Mouse (Mus musculus) adrenal gland (tissue): ENCODE results near the gene Shld2.

Experiments used
- intact Hi-C: fragments of 180-260 bp; cut with DNase I; formaldehyde crosslinking; loops from one replicate; pipeline ENCODE4 v1.15.1; 2025

Shld2 gene

DNA sequence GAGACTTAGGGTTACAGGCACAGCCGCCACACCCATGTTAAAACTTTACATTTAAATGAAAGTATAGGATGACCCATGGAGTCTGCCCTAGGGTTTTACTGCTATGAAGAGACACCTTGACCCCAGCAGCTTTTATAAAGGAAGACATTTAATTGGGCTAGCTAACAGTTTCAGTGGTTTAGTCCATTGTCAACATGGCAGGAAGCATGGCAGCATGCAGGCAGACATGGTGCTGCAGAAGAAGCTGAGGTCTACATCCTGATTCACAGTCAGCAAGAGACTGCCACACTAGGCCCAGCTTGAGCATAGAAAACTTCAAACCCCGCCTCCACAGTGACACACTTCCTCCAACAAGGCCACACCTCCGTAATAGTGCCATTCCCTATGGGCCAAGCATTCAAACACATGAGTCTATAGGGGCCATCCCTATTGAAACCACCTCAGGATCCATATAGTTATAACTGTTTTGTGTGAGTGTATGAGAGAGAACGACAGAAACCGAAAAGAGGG is 13.3 kb upstream of the Shld2 start:
- intact Hi-C loops = no loop called here

DNA sequence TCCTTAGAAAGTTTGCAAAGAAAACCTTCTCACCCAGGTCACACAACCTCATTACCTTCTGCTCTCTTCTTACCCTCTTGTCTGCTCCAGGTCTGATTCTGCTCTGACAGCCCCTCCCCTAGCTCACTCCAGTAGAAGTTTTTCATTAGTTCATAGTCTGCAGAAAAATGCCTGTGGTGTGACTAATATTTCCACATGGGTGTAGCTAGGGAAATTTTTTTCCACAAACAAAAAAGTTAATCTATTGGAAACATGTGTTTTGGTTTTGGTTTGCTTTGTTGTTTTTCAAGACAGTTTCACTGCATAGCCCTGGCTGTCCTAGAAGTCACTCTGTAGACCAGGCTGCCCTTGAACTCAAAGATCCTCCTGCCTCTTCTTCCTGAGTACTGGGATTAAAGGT is 7.8 kb upstream of the Shld2 start:
- intact Hi-C loops = no loop called here

DNA sequence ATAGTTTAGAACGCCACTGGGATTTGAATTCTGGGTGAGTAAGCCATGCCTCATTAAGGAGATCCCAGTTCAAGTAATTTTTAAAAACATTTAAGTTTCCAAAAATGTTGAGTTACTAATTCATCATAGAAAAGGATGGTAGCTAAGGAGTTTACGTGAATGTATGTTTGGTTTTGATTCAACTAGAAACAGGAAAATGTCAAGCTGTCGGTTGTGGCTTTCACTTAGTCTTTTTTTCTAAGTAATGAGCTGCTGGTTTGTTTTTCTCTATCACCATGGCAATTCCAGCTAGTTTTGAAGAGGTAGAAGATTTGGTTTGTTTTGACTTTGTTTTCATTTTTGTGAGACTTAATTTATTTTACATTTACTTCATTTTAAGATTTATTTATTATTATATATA is 7.1 kb upstream of the Shld2 start:
- intact Hi-C loops = no loop called here

DNA sequence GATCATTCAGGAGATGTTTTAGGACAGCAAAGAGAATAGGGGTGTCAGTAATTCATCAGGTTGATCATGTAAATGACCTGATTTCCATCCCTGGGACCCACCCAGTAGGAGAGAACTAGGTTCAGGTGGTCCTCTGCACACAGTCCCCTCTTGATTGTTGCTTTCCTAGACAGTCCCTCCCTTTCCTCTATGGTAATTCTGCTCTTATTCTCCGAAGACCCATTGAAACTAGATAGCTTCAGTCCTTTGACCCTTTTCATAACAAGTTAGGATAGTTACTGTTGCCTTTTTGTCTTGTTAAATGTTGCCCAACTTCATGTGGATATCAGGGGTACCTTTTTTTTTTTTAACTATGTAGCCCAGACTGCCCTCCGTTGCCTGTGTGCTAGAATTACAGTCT is 6.1 kb upstream of the Shld2 start:
- intact Hi-C loops = no loop called here

DNA sequence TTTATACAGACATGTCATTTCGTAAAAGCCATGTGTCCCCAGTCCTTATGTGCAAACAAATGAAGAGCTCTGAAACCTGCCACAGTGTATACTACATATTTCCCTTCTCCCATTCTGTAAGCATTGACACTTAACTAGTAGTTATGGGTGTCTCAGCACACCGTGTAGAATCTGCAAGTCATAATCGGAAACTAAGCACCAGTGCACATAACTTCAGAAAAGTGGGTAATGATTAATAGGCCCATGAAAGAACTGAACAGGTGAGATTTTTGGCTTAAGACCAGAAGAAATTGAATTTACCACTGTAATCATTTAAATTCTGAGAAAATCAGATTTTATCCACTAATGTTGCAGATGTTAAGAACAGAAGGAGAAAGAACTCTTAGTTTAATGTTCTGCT is 4.5 kb upstream of the Shld2 start:
- intact Hi-C loops = loop anchor here (5.0 kb wide), 1 partner anchor 37 kb away; no protein-coding TSS in a partner anchor

DNA sequence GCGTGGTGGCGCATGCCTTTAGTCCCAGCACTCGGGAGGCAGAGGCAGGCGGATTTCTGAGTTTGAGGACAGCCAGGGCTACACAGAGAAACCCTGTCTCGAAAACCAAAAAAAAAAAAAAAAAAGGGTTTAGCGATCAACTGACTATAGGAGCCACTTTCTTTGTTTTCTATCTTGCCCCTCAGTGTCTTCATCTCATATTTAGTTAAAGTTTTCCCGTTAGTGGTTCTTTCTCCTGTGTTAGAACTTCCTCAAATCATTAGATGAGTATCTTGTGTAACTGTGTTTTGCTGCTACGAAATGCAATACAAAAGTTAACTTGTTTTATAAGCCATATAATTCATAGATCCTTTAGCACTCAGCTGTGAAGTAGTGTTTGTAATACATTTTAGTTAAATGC is 4.1 kb upstream of the Shld2 start:
- intact Hi-C loops = loop anchor here (5.0 kb wide), 1 partner anchor 37 kb away; no protein-coding TSS in a partner anchor

DNA sequence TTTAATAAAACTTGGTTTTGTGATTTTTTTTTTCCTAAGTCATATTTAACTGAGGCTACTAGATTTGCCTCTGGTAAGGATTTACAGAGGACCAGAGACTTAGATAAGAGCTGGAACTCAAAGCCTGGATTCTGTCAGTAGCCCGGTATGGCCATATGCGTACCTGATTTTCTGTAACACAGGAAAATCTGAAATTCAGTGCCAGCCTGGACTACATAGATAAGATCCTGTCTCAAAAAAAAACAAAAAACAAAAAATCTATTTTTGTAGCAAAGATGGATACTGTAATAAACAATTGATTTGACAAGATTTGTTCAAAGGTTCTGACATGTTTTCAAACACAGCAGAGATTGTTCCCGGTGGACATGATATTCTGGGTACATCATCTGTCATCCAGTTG is 3.3 kb upstream of the Shld2 start:
- intact Hi-C loops = loop anchor here (5.0 kb wide), 1 partner anchor 36 kb away; no protein-coding TSS in a partner anchor

DNA sequence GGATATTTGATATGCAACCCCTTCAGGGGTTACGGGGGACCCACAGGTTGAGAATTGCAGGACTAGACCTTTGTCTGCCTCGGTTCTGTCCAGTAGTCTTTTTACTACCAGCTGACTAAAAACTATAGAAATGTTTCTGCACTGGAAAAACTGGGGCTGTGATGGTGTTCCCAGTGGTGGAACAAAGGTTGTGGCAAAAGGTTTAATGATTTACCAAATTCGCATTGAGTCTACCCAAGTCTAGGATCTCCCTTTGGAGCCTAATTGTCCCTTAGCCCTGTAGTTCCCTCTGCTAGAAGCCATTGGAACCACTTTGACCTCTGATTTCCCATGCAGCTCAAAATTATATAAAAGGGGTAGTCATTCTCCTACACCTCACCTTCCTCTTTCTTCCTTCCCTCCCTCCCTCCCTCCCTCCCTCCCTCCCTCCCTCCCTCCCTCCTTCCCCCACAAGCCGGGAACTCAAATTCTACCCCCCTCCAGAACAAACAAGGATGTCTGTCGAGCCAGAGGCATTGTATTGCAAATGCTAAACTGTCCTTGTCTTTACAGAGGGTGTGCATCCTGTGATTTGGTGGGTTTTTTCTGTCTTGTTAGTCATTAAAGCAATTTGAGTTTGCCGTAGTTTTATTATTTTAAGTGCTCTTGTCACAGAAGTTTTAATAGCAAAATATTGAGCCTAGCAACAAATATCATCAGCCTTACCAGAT is 2.2 kb upstream of the Shld2 start:
- intact Hi-C loops = loop anchor here (5.0 kb wide), 1 partner anchor 35 kb away; no protein-coding TSS in a partner anchor

DNA sequence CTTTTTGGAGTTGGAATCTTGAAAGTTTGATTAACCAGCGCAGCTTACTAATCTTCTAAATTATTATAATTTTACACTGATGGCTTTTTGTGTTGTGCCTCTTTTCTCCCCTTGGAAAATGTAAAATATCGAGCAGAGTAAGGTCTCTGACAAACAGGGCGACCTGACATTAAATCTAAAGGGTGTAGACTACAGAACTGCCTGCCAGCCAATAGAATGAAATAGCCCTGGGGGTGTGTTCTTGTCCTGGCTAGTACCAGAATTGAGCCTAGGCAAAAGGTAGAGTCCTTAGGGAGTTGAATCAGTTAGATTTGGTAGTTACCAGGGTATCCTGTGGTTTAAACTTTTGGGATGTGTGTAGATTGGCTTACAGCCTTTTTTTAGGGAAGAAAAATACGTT is 1.4 kb upstream of the Shld2 start:
- intact Hi-C loops = loop anchor here (5.0 kb wide), 1 partner anchor 34 kb away; no protein-coding TSS in a partner anchor

DNA sequence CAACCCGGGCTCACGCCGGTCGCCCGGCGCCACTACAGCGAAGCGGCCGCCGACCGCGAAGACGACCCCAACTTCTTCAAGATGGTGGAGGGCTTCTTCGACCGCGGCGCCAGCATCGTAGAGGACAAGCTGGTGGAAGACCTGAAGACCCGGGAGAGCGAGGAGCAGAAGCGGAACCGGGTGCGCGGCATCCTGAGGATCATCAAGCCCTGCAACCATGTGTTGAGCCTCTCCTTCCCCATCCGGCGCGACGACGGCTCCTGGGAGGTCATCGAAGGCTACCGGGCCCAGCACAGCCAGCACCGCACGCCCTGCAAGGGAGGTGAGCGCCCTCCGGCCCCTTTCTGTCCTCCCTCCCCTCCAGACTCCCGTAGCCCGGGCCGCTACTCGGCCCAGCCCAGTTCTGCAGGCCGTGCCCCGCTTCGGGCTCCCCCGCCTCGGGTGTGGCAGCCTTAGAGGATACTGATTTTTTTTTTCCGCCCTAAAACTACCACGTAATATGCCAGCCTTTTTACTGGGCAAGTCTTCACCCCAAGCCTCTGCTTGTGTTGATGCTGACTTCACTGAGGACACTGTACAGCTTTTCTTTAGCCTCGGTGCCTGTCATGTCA is 833 bp upstream of the Shld2 start:
- intact Hi-C loops = loop anchor here (5.0 kb wide), 1 partner anchor 34 kb away; no protein-coding TSS in a partner anchor

DNA sequence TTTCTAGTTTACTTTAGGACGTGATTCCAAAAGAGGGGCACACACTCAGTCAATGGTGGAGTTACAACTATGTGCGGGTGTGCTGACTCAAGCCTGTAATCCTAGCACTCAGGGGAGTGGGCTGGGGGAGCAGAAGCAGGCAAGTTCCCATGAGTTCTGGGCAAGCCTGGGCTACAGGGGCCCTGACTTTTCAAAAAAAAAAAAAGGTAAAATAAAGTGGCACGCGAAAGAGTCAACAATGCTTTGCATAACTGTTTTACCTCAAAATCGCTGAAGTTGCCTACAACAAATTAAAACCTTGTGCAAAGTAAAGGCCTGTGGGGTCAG is 423 bp downstream of the Shld2 start:
- intact Hi-C loops = loop anchor here (5.0 kb wide), 1 partner anchor 33 kb away; no protein-coding TSS in a partner anchor

DNA sequence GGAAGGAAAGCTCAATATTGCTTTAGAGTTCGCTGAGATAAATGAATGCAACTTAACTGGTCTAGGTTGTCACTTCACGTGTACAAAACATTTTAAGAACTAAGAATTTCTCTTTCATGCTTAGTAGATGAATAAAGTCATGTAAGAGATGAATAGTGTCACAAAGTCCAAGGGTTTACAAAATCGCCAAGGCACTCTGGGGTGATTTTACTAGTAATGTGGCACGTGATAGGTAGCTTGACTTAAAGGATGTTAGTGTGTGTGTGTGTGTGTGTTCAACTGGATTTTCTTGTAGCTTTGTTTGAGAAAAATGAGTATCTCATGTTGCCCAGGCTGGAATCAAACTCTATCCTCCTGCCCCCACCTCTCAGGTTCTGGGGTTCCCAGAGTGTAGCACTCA is 1.0 kb downstream of the Shld2 start:
- intact Hi-C loops = no loop called here

DNA sequence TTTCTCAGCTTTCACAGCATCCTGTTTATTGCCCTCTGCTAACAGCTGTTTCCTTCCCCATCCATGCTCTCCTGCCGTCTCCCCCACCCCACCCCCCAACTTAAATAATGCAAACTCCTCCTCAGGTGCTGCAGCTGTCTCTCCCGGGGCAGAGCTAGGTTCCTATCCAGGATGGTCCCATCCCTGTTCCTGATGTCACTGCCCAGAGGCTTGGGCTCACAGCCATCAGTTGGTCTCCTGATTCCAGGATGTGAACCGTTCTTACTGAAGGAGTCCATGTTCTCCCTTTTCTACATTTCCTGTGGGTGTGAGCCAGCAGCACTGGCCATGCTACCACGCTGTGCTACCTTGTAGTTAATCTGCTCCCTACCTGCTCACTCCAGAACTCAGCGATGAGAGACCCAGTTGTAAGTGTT is 7.0 kb downstream of the Shld2 start:
- intact Hi-C loops = no loop called here

DNA sequence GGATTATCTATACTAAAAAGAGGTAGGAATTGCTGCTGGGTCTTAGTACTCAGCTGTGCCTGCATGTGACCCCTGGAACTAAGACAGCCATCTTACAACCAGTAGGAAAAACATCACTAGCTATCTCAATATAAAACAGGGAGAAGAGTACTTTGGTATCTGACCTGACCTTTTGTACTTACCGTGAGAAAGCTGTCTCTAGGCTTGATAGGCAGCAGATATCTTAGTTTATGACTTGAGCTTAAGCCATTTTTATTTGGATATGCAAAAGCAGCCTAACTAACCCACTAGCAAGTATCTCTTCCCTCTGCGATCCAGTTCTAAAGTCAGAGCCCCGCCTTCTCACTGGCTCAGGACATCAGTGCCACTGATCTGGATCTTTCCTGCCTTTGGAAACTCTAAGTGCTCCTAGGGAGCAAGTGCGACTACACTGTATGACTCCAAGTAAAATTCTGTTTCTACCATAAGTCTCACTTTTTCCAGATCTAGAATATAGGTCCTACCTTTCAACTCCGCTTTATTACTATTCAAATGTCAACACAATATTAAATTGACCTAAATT is 7.5 kb downstream of the Shld2 start:
- intact Hi-C loops = no loop called here

DNA sequence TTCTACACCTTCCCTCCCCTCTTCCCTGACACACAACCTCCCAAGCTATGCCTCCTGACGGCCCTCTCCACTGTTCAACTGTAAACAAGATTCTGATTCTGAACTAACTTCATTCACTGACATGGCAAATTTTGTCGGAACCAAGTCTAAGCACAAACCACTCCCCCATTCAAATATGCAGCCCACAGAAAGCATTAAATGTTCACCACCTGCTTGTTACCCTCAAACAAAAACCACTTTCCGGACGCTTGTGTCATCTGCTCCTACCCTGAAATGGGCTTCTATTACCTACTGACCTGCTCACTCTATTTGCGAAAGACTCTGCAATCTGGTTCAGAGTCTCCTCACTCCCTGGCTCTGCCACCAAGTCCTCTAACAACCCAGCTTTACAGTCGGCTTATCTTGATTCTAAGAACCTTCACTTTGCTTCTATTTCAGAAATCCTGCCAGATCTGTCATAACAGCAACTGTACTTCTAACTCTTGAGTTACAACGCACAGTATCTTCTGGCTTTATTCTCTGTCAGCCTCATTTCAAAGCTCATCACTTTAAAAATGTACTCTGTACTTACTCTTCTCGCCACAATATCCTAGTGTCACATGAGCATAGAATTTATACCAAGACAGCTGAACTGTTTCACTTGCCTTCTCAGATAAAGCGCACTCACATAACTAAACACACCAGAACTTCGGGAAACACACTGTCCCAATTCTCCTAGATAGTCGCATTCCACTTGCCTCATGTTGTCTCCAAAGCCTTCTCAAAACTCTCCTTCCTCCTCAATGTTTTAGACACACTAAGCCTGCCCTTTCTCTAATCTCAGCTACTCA is 11.2 kb downstream of the Shld2 start:
- intact Hi-C loops = loop anchor here (2.0 kb wide), 1 partner anchor 42 kb away; no protein-coding TSS in a partner anchor

DNA sequence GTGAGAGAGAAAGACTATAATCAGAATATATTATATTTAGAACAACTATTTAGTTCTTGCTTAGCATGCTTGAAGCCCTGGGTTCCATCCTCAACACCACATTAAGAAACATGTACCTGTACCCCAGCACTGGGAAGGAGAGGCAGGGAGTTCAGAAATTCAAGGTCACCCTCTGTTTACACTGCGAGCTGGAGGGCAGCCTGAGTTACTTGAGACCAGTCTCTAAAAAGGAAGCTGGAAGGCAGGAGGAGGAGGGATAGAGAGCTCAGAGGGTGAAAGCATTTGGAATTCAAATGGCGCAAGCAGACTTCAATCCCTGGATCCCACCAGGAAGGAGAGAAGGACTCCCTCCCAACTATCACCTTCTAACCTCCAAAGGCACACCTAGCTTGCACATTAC is 12.7 kb downstream of the Shld2 start:
- intact Hi-C loops = loop anchor here (2.0 kb wide), 1 partner anchor 43 kb away; no protein-coding TSS in a partner anchor

DNA sequence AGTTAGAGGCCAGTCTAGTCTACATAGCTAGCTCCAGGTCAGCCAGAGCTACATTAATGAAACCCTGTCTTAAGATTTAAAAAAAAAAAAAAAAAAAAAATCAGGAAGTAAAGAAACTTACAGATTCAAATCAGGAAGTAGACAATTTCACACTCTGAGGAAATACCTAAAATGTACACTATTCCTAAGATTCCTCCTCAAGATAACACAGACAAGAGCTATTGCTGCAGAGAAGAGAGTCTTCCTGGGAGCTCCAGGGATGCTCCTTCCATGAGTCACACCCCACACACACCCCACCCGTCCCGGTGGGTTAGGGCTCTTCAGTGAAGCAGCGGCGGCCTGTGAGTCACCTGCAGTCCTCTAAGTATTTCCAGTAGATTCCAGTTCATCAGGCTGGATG is 13.3 kb downstream of the Shld2 start:
- intact Hi-C loops = no loop called here

DNA sequence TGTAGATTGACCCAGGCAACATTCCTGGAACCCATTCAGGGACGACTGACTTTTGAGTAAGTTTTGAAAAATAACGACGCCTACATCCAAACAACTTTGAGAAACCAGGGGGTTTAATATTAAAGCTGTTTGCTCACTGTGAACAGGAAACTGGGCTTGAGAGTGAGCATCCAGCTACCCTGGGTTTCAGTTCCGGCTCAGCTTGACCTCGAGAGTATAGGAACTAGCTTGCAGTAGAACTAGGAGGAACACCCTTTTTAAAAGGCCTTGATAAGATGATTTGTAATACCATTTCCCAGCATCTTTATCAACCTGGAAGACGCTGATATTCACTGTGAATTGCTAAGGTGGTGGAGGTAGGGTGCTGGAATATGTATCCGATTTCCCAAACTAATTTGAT is 13.9 kb downstream of the Shld2 start:
- intact Hi-C loops = no loop called here

DNA sequence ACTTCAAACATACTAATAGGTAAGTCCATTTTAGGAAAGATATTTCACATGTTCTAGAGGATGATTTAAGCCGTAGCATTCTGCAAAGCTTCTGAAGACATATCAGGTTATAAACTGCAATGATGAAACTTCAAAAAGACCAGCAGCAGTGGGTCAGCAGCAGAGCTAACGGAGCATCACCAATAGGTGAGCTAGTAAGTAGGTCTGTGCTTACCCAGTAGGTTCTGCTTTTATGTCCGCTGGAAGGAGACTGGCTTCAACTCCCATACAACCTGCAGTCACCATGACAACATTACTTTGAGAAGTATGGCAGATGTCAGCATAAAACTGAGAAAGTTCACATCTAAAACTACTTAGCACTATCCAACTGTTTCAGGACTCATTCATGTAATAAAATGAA is 16.7 kb downstream of the Shld2 start:
- intact Hi-C loops = no loop called here

DNA sequence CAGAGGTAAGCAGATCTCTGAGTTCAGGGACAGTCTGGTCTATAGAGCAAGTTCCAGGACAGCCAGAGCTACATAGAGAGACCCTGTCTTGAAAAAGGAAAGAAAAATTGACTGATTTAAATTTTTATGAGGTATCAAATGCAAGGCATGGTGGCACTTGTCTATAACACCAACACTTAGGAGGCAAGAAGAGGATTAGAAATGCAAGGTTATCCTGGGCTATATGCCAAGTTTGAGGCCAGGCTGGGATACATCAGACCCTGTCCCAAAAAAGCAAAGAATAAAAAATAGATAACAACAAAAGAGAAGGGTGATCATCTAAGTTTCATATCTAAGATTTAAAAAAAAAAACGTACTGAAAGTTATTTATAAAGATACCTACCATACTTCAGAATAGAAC is 20.1 kb downstream of the Shld2 start:
- intact Hi-C loops = no loop called here

DNA sequence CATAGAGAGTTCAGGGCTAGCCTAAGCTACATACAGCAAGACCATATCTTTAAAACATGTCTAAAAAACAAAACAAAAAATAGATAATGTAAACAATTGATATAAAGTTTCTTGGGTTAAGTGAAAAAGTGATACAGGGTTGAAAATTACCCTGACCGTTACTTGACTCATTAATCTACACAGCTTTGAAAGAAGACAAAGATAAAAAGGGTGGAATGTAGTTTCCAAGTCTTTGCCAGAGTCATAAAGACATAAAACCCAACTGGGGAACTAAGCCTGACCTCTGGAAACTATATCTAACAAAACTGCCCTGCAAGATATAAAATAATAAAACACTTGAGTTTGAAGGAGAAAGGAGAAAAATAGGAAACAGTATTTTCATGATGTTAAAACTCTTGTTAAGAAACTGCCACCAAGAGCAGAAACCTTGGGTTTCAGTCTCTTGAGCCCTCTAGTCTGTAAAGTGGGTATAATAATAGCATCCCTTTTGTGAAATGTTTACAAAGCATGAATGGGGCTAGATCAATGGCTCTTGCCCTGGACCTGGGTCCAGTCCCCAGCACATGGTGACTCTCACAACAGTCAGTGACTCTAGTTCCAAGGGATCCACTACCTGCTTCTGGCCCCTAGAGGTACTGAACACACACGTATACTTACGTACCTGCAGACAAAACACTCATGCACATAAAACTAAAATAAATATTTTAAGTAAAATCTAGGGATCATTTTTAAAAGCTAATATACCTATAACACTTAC is 20.9 kb downstream of the Shld2 start:
- intact Hi-C loops = no loop called here
